Mouse (Mus musculus) erythroblast, embryonic 14.5 days (primary cell): ENCODE results near the gene Stx19.

ENCODE experiments used
- GATA1 ChIP-seq: IDR thresholded peaks from 2 replicates; pipeline ENCODE4 v1.6.1; 2012; ENCODE audit warnings: low read length, inconsistent platforms, mixed read lengths
- TAL1 ChIP-seq: IDR thresholded peaks from 3 replicates; pipeline ENCODE4 v1.6.1; 2012; ENCODE audit warnings: low read length, inconsistent platforms, mixed read lengths

DNA sequence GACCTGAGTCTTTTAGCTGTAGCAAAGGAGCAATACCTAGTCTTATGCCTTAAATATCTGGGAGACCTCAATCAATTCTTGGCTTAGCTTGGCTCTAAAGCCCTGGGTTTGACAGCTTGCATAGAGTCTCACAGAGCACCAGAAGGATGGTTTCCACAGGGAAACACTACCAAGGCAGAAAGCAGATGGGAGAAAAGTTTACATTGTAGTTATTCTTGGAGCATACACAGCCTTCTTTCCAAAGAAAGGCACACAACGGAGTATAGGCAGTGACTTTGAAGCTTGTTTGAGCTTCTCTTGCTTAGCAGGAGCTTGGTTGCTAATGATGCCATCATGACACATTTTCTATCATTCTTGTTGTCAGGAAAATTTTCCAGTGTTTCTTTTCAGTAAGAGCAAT lies 45.7 kb downstream of the Stx19 start:
- TF ChIP-seq GATA1 (no peak), TAL1 (no peak)
